Mouse (Mus musculus): ENCODE data around the gene Atad5.

Gene Atad5

DNA sequence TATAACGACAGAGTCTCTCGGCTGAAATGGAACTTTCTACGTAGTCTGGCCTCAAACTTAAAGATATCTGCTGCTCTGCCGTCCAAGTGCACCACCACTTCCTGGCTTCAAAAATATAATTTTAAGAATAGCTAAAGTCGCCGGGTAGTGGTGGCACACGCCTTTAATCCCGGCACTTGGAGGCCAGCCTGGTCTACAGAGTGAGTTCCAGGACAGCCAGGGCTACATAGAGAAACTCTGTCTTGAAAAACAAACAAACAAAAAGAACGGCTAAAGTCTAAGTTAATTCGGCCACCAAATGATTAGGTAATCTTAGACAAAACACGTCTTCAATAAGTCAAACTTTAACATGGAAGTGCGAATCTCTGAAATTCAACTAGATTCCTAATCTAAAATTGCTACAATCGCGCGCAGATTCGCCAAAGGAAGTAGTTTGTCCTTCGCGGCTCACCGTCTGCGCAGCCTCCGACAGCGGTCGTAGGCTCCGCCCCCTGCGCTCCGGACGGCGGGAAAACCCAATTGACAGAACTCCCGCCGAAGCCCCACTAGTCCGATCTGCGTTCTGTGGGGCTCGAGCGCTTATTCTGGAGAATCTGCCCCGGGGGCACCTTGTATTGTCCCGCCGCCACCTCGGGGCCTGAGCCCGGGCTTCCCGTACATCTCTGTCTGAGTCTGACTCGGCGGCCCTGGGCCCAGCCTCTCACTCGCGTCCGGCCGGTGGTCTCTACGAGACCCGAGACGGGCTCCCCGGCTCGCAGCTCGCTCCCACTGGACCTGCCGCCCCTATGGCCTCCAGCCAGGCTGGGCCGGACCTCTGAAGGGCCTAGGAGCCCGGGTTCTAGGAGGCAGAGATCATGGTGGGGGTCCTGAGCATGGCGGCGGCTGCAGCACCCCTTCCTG is at the start of gene Atad5:
Gene Atad5, plus strand, starts transcription at position 484 of the 900 bp plus-strand sequence.
- peak; percentile 96 to 97 for DNase-seq

DNA sequence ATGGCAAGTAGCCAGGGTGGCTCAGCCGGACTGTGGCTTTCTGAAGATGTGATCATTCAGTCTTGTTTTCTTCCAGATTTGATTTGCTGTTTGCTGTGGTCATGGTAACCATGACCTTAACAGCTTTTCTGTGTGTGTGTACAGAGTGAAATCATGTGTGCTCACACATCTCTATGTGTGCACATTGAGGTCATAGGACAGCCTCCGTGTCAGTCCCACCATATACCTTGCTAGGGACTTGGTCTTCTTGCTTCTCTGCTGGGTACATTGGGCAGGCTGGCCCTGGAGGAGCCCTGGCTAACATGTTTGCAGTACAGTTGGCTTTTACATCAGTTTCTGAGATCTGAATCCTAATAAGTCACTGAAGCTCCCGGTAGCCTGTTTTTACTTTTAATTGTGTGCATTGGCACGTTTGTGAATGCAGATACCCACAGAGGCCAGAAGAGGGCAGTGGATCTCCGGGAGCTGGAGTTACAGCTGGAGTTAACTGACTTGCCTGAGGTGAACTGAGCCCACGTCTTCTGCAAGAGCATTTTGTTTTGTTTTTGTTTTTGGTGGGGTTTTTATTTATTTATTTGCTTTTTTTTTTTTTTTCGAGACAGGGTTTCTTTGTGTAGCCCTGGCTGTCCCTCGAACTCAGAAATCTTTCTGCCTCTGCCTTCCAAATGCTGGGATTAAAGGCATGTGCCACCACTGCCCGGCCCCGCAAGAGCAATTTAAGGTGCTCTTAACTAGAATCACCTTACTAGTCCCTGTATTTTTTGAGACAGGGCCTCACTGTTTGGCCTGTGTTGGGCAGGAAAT is 46.4 kb upstream of the Atad5 start:
- peak; percentile 43 to 47 for DNase-seq

DNA sequence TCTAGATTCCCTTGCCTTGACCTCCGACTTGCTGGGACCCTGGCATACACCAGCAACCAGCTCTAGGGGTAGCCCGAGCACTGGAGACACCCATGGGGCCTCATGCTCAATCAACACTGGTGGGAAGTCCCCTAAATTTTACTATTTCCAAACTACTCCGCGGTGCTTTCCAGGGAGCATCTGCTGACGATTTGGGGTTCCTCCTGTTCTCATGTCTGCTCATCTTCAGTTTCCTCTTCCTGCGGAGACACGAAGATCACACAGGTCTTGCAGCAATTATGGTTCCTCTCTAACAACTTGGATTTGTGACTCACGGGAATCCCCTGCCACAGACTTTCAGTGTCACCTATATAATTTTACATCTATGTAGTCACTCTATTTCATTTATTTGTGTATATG is 45.8 kb upstream of the Atad5 start:
- DNase-seq, result no peak

DNA sequence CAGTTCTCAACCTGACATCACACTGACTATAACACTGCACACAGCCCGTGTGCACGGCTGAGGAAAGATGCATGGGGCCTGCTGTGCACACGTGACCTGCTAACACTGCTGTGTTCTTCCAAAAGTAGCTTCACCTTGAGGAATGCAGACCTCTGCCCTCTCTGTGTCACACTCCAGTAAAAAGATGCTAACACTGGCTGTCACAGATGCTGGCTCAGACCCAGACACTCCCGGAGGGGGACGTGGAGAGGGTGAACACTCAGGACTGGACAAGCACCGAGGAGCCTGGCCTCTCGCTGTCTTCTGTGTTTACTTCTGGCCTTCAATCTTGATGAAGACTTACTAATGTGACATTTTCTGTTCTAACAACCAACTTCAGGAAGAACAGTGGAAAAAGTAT is 42.3 kb upstream of the Atad5 start:
- DNase-seq, result no peak

DNA sequence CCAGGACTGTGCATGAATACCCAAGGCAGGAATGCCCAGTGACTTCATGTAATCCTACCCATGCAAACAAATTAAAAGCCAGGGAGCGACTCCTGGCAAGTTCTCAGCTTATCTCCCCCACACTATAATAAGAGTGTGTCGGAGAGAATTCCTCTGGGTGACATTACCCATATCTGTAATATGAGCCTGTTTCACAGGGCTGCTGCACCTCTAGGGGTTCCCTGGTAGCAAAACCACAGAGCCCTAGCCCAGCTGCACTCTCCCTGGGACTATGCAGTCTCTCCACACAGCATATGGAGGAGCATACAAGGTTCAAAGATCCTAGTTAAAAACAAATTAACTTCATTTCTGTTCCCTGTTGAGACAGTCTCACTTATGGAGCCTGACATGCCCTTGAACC is 39.1 kb upstream of the Atad5 start:
- no peak for DNase-seq

DNA sequence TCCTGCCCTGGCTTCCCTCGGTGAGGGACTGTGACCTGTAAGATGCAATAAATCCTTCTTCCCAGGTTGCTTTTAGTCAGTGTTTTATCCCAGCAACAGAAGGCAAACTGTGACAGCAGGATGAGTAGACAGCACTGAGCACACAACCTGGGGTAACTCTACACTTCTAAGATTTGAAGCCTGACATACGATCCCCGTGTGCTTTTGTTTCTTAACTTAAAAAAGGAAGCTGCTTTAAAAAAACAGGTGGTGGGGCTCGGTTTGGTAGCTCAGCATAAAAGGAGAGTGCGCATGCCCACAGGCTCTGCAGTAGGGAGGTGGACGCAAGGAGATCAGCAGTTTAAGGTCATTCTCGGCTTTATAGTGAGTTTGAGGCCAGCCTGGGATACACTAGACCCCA is 36.7 kb upstream of the Atad5 start:
- DNase-seq, result no peak

DNA sequence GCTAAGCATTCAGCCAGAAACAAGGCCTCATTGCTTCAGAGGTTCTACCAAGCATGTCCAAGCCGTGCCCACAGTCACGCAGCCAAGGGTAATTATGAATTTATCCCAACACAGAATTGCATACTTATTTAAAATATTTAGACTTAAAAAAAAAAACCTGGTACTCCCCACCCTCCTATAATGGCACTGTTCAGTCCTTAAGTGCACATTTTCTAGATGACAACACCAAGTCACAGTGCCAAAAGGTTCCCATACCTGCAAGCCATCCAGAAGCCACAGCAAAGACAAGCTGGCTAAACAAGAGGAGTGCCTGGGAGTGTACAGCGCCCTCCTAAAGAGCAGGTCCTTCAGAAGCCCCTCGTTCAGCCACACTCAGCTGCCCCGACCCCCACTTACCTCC is 36.0 kb upstream of the Atad5 start:
- DNase-seq, result no peak

DNA sequence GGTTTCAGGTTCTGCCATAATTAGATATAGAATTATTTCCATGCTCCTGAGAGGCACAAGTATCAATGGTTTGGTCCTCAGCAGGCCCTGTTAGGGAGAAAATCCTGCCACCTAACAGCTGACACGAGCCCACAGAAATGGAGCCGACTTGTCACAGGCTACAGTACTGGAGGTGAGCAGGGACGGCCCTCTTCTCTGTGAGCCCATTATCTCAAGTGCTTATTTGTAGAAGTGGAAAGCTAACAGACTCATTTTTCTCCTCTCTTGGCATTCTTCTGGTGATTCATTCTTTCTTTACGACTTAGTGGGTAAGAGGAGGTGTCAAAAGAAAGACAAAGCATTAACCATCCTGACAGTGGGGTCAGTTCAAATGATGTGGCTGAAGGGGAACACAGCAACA is 34.5 kb upstream of the Atad5 start:
- no peak for DNase-seq

DNA sequence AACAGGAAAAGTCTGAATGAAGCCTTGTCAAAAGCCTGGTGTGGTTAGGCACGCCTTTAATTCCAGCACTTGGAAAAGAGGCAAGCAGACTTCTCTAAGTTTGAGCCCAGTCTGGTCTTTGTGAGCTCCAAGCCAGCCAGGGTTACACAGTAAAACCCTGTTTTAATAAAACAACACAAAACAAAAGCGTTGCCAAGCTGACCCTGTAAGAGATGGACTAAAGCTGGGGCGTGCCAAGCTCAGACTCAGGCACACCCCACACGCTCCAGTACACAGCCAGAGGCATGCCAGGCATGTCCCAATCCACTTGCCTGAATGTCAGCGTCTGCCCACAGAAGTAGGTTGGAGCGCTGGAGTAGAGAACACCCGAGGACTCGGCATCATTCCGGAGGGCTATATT is 33.1 kb upstream of the Atad5 start:
- DNase-seq, result no peak

DNA sequence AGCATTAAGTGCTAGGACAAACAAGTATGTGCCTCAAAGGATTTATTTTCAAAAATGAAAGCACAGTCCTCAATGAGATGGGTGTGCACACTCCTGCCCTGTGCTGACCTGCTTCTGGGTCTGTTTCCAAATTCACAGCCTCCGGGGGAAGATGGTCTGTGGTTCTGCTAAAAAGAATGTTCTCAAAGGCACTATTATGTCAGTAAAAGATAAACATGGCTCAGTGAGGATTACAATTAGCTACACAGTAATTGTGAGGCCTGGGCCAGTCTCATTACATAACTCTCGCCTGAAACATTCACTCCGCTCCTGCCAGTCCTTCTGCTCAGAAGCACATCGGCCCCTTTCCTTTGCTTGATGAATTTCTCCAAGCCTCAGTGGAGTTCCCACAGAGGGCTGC is 27.0 kb upstream of the Atad5 start:
- DNase-seq, result no peak

DNA sequence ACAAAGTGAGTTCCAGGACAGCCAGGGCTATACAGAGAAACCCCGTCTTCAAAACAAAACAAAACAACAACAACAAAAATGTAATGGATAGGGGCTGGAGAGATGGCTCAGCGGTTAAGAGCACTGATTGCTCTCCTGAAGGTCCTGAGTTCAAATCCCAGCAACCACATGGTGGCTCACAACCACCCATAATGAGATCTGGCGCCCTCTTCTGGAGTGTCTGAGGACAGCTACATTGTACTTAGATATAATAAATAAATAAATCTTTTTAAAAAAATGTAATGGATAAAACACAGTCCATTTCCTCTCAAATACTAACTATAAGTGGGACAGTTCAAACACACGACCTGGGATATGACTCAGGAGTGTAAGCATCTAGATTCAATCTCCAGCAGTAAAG is 22.8 kb upstream of the Atad5 start:
- DNase-seq, result peak in 1 of 2 experiments; percentile 11

DNA sequence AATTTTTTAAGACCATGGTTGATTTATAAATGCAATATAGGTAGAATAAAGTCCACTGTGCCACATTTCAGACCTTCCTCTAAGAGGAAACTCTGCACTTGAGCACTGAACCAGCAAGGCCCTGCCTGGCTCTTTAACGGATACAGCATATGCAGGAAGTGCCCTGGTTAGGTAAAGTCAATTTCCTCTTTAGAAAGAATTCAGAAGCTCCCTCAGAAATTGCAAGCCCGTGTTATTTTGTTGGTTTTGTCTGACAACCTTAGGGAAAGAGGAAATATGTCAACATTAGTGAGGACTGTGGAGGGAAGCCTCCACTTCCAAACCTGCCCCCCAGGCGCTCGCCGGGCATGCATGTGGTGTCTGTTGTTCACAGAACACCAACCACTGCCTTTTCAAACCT is 21.6 kb upstream of the Atad5 start:
- DNase-seq, result no peak

DNA sequence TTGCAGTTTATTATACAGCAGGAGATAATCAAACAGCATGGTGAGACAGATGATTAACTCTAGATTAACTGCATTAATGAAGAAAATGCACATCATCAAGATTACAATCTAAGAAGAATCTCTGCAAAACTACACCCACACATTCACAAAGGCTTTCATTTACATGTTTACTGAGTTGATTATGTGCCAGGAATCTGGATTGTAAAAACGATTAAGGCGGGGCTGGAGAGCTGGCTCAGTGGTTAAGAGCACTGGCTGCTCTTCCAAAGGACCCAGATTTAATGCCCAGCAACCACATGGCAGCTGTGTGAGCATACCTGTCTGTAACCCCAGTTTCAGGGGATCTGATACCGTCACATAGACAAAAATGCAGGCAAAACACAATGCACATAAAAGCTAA is 19.4 kb upstream of the Atad5 start:
- no peak for DNase-seq

DNA sequence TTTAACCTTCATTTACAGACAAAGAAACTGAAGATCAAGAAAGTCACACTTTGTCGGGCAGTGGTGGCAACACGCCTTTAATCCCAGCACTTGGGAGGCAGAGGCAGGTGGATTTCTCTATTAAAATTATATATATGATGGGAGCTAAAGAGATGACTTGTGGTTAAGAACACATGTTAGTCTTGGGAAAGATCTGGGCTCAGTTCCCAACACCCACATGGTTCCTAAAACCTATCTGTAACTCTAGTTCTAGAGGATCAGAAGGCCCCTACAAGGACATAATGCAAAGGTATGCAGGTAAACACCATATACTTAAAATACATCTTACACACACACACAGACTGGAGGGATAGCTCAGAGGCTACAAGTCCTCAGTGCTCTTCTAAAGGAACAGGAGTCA is 18.2 kb upstream of the Atad5 start:
- DNase-seq, result no peak

DNA sequence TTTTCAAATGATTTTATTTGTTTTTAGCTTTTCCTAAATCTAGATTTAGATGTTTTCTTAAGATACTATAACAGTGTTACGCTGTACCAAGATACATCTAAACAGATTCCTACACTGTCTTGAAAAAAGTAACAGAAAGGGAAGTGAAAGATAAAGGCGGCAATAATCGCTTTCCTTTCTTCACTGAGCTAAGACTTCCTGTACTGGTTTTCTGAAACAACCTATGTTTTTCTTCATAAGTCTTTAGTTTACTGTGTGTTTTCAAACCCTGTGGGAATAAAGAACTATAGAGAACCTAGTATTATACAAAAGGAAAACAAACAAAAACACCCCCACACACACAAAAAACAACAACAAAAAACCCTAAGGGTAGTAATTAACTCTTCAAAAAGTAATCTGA is 16.8 kb upstream of the Atad5 start:
- no peak for DNase-seq

DNA sequence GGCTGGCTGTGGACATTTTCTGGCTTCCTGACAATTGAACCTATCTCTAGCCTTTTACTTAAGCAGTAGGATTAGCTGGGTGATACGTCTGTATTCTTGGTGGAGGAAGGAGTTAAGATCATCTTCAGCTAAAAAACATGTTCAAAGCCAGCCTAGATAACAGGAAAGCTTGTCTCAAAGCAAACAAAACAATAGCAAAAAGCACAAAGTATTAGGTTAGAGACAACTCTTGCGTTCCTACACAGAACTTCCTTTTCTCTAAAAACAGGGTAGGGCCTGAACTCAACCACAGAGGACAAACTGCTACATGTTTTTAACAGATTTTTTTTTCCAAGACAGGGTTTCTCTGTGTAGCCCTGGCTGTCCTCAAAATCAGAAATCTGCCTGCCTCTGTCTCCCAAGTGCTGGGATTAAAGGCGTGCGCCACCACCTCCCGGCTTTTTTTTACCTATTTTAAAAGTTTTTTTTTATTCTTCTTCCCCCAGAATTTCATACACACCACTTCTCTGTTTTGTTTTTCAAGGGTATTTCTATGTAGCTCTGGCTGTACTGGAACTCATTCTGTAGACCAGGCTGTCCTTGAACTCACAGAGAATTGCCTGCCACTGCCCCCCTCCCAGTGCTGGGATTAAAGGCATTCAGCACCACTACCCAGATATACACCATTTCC is 13.5 kb upstream of the Atad5 start:
- no peak for DNase-seq

DNA sequence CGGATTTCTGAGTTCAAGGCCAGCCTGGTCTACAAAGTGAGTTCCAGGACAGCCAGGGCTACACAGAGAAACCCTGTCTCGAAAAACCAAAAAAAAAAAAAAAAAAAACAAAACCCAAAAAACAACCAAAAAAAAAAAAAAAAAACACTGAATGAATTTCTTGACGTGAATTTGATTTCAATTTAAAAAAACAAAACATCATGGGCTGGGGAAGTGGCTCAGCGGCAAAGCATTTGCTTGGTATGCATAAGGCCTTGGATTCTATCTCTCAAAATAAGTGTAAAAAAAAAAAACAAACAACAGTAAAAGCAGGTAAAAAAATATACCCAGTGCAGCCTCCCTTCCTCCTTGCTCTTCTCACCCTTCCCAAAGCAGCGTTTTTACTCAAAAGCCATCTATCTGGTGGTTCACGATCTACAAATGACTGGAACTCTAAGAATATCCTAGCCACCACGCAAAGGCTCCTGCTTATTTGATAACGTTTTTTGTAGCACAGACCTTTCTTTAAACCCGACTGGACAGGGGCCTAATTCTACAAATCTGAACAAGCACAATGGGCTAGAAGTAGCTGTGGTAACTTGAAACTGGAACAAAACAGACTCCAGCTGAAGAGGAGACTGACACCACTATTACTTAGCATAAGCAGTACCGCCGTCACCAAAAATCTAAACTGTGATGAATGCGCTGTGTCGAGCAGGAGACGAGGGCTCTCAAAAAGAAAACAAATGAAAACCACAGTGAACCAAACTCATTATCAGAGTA is 11.2 kb upstream of the Atad5 start:
- DNase-seq, result no peak

DNA sequence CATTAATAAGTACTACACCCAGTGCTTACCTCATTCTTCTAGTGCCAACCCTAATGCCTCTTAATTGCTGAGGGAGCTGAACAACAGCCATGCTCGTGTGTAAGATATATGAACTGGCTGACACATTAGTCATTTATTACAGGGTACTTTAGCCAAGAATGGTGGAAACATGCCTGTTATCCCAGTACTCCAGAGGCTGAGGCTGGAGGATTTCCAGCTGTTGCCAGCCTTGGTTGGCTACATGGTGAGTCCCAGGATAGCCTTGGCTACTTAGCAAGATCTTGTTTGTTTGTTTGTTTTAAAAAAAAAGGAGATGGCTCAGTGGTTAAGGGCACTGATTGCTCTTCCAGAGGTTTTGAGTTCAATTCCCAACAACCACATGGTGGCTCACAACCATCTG is 10.4 kb upstream of the Atad5 start:
- no peak for DNase-seq

DNA sequence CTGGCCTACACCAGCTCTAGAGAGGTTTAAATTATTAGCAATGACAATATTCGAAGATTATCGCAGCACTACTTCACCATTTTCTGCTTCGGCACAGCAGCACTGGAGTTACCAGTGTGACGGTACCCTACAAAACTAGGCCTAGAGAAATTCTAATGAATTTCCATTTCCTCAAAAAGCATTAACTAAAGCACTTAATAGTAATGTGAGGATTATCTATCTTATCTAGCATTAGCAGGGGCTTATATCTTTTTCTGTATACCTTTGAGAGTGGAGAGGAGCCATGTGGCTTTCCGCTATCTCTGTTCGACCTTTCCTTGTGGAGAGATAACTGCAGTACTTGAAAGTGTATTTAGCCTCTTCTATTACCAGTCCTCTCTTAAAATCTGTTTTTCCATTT is 9.4 kb upstream of the Atad5 start:
- DNase-seq, result no peak

DNA sequence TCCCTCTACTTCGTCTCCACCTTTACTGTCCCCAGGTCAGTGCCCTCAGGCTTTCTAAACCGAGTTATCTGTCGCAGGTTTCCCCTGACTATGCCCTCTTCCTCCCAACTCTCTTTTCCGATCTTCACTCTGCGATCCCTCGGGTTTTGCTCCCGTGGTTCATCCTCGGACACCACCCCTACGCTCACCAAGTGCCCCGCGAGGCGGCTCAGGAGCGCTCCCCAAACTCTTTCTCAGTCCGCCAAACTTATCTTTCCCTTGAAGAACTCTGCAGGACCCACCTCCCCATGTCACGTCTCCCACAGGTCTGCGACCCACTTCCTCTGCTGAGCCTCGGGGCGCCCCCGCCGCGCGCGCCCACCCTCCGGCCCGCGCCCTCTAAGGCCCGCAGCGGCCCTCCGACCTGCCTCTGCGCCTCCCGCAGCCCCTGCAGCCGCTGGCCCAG is 8.8 kb upstream of the Atad5 start:
- DNase-seq, result no peak

DNA sequence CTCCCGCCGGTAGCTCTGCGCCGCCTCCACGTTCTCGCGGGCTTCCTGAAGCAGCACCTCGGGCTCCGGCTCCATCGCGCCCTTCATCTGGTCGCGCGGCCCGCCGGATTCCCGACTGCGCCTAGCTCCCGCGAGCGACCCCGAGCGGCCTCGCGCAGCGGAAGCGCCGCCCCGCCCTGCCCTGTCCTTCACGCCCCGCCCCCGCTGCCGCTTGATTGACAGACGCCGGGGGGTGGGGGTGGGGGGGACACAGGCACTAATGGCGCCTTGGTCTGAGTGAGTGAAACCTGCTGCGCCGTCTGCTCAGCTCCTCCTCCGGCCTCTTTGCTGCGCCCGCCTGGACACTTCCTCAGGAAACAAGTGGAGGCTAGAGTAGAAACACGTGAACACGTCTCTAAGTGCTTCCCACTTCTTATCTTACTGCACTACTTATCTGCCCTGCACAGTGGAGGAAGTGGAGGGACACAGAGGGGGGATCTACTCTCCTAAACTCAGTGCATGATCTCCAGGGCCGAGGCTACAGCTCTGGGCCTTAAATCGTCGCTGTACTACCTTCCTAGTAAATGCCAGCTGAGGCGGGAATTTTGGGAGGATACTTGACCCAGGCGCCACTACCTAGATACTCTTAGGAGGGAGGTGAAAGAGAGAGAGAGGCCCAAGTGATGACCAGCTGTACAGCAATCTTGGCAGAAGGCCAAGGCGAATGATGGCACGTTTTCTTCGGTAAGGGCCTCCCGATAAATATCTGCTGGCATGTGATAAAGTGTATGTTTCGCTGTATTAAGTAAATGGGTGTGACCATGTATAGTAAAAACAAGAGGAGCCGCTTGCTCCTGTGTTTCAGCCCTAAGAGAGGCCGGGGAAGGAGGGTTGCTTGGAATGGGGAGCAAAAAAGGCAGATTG is 8.1 kb upstream of the Atad5 start, which contains the start of gene Crlf3:
Gene Crlf3, minus strand, starts transcription at position 166 of the 903 bp plus-strand sequence.
- peak; percentile 98 to 99 for DNase-seq
